Mouse (Mus musculus): ENCODE results near the gene Samd14. TPM values are rescaled to one million over a fixed set of nuclear protein-coding genes. Genes with fewer than 3 reads are reported as not detected.

The Samd14 gene
- polyA plus RNA-seq, 1 experiment, result 14.2 TPM

- no peak overlapping the region for H3K27ac ChIP-seq (ENCODE audit: insufficient read depth, low read length)
- H3K4me3 ChIP-seq (ENCODE audit: insufficient read depth, low read length), result peak overlapping the region; percentile 67; the same call in 1 of the 2 replicates
- TF ChIP-seq POLR2A (IDR thresholded peaks at IDR 0.05; ENCODE audit: low read depth, low read length) (no peak), CTCF (IDR thresholded peaks at IDR 0.05; ENCODE audit: borderline replicate concordance, insufficient read depth, low read length) (no peak)
- H3K4me1 ChIP-seq (ENCODE audit: control insufficient read depth, insufficient read depth, low read length), result peaks cover 7% of the 10 kb centered on the region
Observed at GRCm38 (mm10) chr11:94994947-94995772, 14.5 kb upstream of the Samd14 start.

- Histone ChIP-seq H3K4me3 (ENCODE audit: insufficient read depth, low read length) (no peak overlapping the region), H3K27ac (ENCODE audit: insufficient read depth, low read length) (no peak overlapping the region), H3K4me1 (ENCODE audit: control insufficient read depth, insufficient read depth, low read length) (peaks cover 7% of the 10 kb centered on the region)
- TF ChIP-seq CTCF (IDR thresholded peaks at IDR 0.05; ENCODE audit: borderline replicate concordance, insufficient read depth, low read length) (no peak), POLR2A (IDR thresholded peaks at IDR 0.05; ENCODE audit: low read depth, low read length) (no peak)
Observed at GRCm38 (mm10) chr11:94996101-94996500, 13.6 kb upstream of the Samd14 start.

GRCm38 (mm10) chr11:94996984-94997383, 12.7 kb upstream of the Samd14 start:
- TF ChIP-seq POLR2A (IDR thresholded peaks at IDR 0.05; ENCODE audit: low read depth, low read length) (no peak), CTCF (IDR thresholded peaks at IDR 0.05; ENCODE audit: borderline replicate concordance, insufficient read depth, low read length) (no peak)
- Histone ChIP-seq H3K4me1 (ENCODE audit: control insufficient read depth, insufficient read depth, low read length) (peaks cover 7% of the 10 kb centered on the region), H3K27ac (ENCODE audit: insufficient read depth, low read length) (no peak overlapping the region), H3K4me3 (ENCODE audit: insufficient read depth, low read length) (no peak overlapping the region)

GRCm38 (mm10) chr11:94997596-94997995, 12.1 kb upstream of the Samd14 start:
- Histone ChIP-seq H3K4me1 (ENCODE audit: control insufficient read depth, insufficient read depth, low read length) (peaks cover 7% of the 10 kb centered on the region), H3K4me3 (ENCODE audit: insufficient read depth, low read length) (no peak overlapping the region), H3K27ac (ENCODE audit: insufficient read depth, low read length) (no peak overlapping the region)
- TF ChIP-seq CTCF (IDR thresholded peaks at IDR 0.05; ENCODE audit: borderline replicate concordance, insufficient read depth, low read length) (no peak), POLR2A (IDR thresholded peaks at IDR 0.05; ENCODE audit: low read depth, low read length) (no peak)

GRCm38 (mm10) chr11:94998041-94998531, 11.6 kb upstream of the Samd14 start:
- TF ChIP-seq POLR2A (IDR thresholded peaks at IDR 0.05; ENCODE audit: low read depth, low read length), result no peak
- H3K4me3 ChIP-seq (ENCODE audit: insufficient read depth, low read length), result no peak overlapping the region
- H3K4me1 ChIP-seq (ENCODE audit: control insufficient read depth, insufficient read depth, low read length), result peaks cover 7% of the 10 kb centered on the region
- H3K27ac ChIP-seq (ENCODE audit: insufficient read depth, low read length), result no peak overlapping the region

- TF ChIP-seq POLR2A (IDR thresholded peaks at IDR 0.05; ENCODE audit: low read depth, low read length) (no peak), CTCF (IDR thresholded peaks at IDR 0.05; ENCODE audit: borderline replicate concordance, insufficient read depth, low read length) (no peak)
- H3K4me3 ChIP-seq (ENCODE audit: insufficient read depth, low read length), result no peak overlapping the region
- H3K27ac ChIP-seq (ENCODE audit: insufficient read depth, low read length), result no peak overlapping the region
- 0 out of 2 replicates have a peak, but pooled peaks cover 2% of the 10 kb centered on the region for H3K4me1 ChIP-seq (ENCODE audit: control insufficient read depth, insufficient read depth, low read length)
Observed at GRCm38 (mm10) chr11:95000128-95000527, 9.6 kb upstream of the Samd14 start.

- TF ChIP-seq CTCF (IDR thresholded peaks at IDR 0.05; ENCODE audit: borderline replicate concordance, insufficient read depth, low read length), result no peak
- no peak for TF ChIP-seq POLR2A (IDR thresholded peaks at IDR 0.05; ENCODE audit: low read depth, low read length)
- Histone ChIP-seq H3K4me1 (ENCODE audit: control insufficient read depth, insufficient read depth, low read length) (no peaks in the 10 kb centered on the region), H3K27ac (ENCODE audit: insufficient read depth, low read length) (no peak overlapping the region), H3K4me3 (ENCODE audit: insufficient read depth, low read length) (no peak overlapping the region)
Observed at GRCm38 (mm10) chr11:95000548-95000947, 9.1 kb upstream of the Samd14 start.

DNA sequence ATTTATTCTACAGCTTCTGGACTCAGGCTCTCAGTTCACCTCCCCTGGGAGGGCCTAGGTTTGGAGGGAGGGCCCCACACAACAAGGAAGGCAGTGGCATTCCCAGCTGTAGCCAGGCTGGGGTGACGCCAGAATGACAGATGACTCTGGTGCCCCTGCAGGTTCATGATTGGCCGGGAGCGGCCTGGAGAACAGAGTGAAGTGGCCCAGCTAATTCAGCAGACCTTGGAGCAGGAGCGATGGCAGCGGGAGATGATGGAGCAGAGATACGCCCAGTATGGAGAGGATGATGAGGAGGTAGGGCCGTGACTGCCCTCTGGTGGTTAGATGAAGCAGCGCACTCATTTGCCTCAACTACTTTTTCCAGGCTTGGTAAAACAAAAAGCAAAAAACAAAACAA, 8.6 kb upstream of the Samd14 start:
- TF ChIP-seq POLR2A (IDR thresholded peaks at IDR 0.05; ENCODE audit: low read depth, low read length) (no peak), CTCF (IDR thresholded peaks at IDR 0.05; ENCODE audit: borderline replicate concordance, insufficient read depth, low read length) (peak; percentile 94)
- Histone ChIP-seq H3K4me3 (ENCODE audit: insufficient read depth, low read length) (no peak overlapping the region), H3K4me1 (ENCODE audit: control insufficient read depth, insufficient read depth, low read length) (no peaks in the 10 kb centered on the region), H3K27ac (ENCODE audit: insufficient read depth, low read length) (no peak overlapping the region)

- no peaks in the 10 kb centered on the region for H3K4me1 ChIP-seq (ENCODE audit: control insufficient read depth, insufficient read depth, low read length)
- H3K27ac ChIP-seq (ENCODE audit: insufficient read depth, low read length), result no peak overlapping the region
- TF ChIP-seq POLR2A (IDR thresholded peaks at IDR 0.05; ENCODE audit: low read depth, low read length) (no peak), CTCF (IDR thresholded peaks at IDR 0.05; ENCODE audit: borderline replicate concordance, insufficient read depth, low read length) (no peak)
- no peak overlapping the region for H3K4me3 ChIP-seq (ENCODE audit: insufficient read depth, low read length)
Observed at GRCm38 (mm10) chr11:95001584-95002347, 7.9 kb upstream of the Samd14 start.

GRCm38 (mm10) chr11:95002705-95003104, 7.0 kb upstream of the Samd14 start:
- Histone ChIP-seq H3K4me3 (ENCODE audit: insufficient read depth, low read length) (no peak overlapping the region), H3K27ac (ENCODE audit: insufficient read depth, low read length) (no peak overlapping the region), H3K4me1 (ENCODE audit: control insufficient read depth, insufficient read depth, low read length) (no peaks in the 10 kb centered on the region)
- TF ChIP-seq CTCF (IDR thresholded peaks at IDR 0.05; ENCODE audit: borderline replicate concordance, insufficient read depth, low read length) (no peak), POLR2A (IDR thresholded peaks at IDR 0.05; ENCODE audit: low read depth, low read length) (no peak)

Data from embryonic fibroblast, embryonic 13.5 days (primary cell).